8 mouse cellular contexts compared by ENCODE assay signal in genomic region chr12:117751520-117752383, GRCm38 (mm10). TPM values are rescaled to one million over a fixed set of nuclear protein-coding genes. Genes with fewer than 3 reads are reported as not detected.
DNase-seq lines count a peak whose midpoint lies in the region; ATAC-seq lines count a peak whose summit lies in the region.

No protein-coding gene starts in this region.

- peak overlapping the region; percentile 24; the same call in 1 of the 2 replicates for H3K9ac ChIP-seq in neural tube, embryonic 11.5 days (ENCODE audit: low read length)

- peaks cover 33% of the 10 kb centered on the region for H3K4me1 ChIP-seq in embryonic facial prominence, embryonic 10.5 days
- peaks cover 23% of the 10 kb centered on the region for H3K4me1 ChIP-seq in limb, embryonic 10.5 days
- peaks cover 12% of the 10 kb centered on the region for H3K4me1 ChIP-seq in neural tube, embryonic 11.5 days (ENCODE audit: control insufficient read depth, insufficient read depth, low read length)

- ATAC-seq in neural tube, embryonic 11.5 days (ENCODE audit: insufficient read depth, low FRiP score, low TSS enrichment), result peak; percentile 53

- peaks cover 8% of the 10 kb centered on the region; the same call in 1 of the 2 replicates for H3K27me3 ChIP-seq in embryonic facial prominence, embryonic 10.5 days (replicated peaks; ENCODE audit: low read depth, poor library complexity, severe bottlenecking)
- H3K27me3 ChIP-seq in limb, embryonic 10.5 days (ENCODE audit: low read depth, poor library complexity, severe bottlenecking), result no peaks in the 10 kb centered on the region
- no peaks in the 10 kb centered on the region for H3K27me3 ChIP-seq in neural tube, embryonic 11.5 days (ENCODE audit: control insufficient read depth, insufficient read depth, low read length)

- DNase-seq in adrenal gland, adult 2 months, result peak; percentile 52
- DNase-seq in adrenal gland, postnatal 4 days (ENCODE audit: low spot score in 2 of 2), result no peak
- peak; percentile 49 for DNase-seq in embryonic facial prominence, embryonic 10.5 days (ENCODE audit: low spot score)
- DNase-seq in heart, postnatal 14 days, result peak; percentile 50 to 51
- no peak for DNase-seq in limb, embryonic 10.5 days (ENCODE audit: low spot score)
- DNase-seq in neural tube, embryonic 11.5 days (ENCODE audit: low spot score), result peak; percentile 60
- DNase-seq in frontal cortex, postnatal 25 days (ENCODE audit: low spot score in 2 of 2), result no peak
- no peak for DNase-seq in left cerebral cortex, postnatal 14 days (ENCODE audit: low spot score in 2 of 2)

- intact Hi-C loops in heart, postnatal 14 days (cut with DNase I), result no loop called here
- intact Hi-C loops in left cerebral cortex, postnatal 14 days (cut with DNase I), result no loop called here

- 37% methylated on average over 25 of the region's 25 CpGs for WGBS in embryonic facial prominence, embryonic 10.5 days
- WGBS in limb, embryonic 10.5 days, result 41% methylated on average over 25 of the region's 25 CpGs
- 38% methylated on average over 25 of the region's 25 CpGs for WGBS in neural tube, embryonic 11.5 days

- H3K27ac ChIP-seq in embryonic facial prominence, embryonic 10.5 days (replicated peaks), result 0 out of 2 replicates have a peak overlapping the region, but pooled peaks have one; percentile 24
- H3K27ac ChIP-seq in limb, embryonic 10.5 days, result no peak overlapping the region; the same call in 1 of the 2 replicates
- H3K27ac ChIP-seq in neural tube, embryonic 11.5 days (ENCODE audit: low read depth, low read length), result peak overlapping the region; percentile 63

- H3K9me3 ChIP-seq in embryonic facial prominence, embryonic 10.5 days, result no peaks in the 10 kb centered on the region
- H3K9me3 ChIP-seq in limb, embryonic 10.5 days (replicated peaks), result no peaks in the 10 kb centered on the region
- H3K9me3 ChIP-seq in neural tube, embryonic 11.5 days (ENCODE audit: control insufficient read depth, low read length), result no peaks in the 10 kb centered on the region

- H3K4me2 ChIP-seq in neural tube, embryonic 11.5 days (ENCODE audit: low read depth), result peak overlapping the region; percentile 33

- H3K4me3 ChIP-seq in embryonic facial prominence, embryonic 10.5 days, result peak overlapping the region; percentile 38
- peak overlapping the region; percentile 10 for H3K4me3 ChIP-seq in limb, embryonic 10.5 days
- H3K4me3 ChIP-seq in neural tube, embryonic 11.5 days (ENCODE audit: low read depth, low read length), result no peak overlapping the region

- H3K36me3 ChIP-seq in embryonic facial prominence, embryonic 10.5 days (replicated peaks), result no peaks in the 10 kb centered on the region; the same call in 1 of the 2 replicates
- H3K36me3 ChIP-seq in limb, embryonic 10.5 days, result no peaks in the 10 kb centered on the region
- no peaks in the 10 kb centered on the region for H3K36me3 ChIP-seq in neural tube, embryonic 11.5 days (ENCODE audit: control insufficient read depth, insufficient read depth, low read length)

RNA-seq across cellular contexts. Expression of gene Cdca7l, which starts 52.3 kb away (rescaled TPM):
- 1 to 10 TPM; 2.1 to 2.3 TPM for total RNA-seq in adrenal gland, adult 2 months (2021)
- polyA plus RNA-seq in adrenal gland, adult 2 months (2012; rRNA removed), result 1.3 and 2.0 TPM in 2 replicates
- total RNA-seq in adrenal gland, postnatal 4 days (2021), result 10 to 100 TPM; 20.2 to 21.8 TPM
- polyA plus RNA-seq in embryonic facial prominence, embryonic 10.5 days (2016; fragmentation: Nextera tagmentation; extraction: Ambion mirVana), result 52.1 and 55.4 TPM in 2 replicates
- total RNA-seq in heart, postnatal 14 days (2021), result 1 to 10 TPM in 1 of 2 experiments, under 1 TPM in 1; 0.76 to 1.0 TPM
- polyA plus RNA-seq in limb, embryonic 10.5 days (2016; fragmentation: Nextera tagmentation; extraction: Ambion mirVana), result 54.8 and 65.0 TPM in 2 replicates
- 21.4 and 22.4 TPM in 2 replicates for polyA plus RNA-seq in neural tube, embryonic 11.5 days (2014; fragmentation: Nextera tagmentation; extraction: Ambion mirVana)
- under 1 TPM; 0.74 to 0.81 TPM for total RNA-seq in left cerebral cortex, postnatal 14 days (2021)

Comparison
In these comparisons a context has a peak if more than half of its experiments do, and no peak if none do; other contexts are left out.
1. DNase-seq: peak in adrenal gland, adult 2 months (single experiment), embryonic facial prominence, embryonic 10.5 days (single experiment), heart, postnatal 14 days (2 of 2) and neural tube, embryonic 11.5 days (single experiment); none in adrenal gland, postnatal 4 days (0 of 2), limb, embryonic 10.5 days (single experiment), frontal cortex, postnatal 25 days (0 of 2) and left cerebral cortex, postnatal 14 days (0 of 2).
2. RNA of gene Cdca7l, which starts 52.3 kb away (total RNA-seq): 20.2 to 21.8 TPM in adrenal gland, postnatal 4 days; 2.1 to 2.3 TPM in adrenal gland, adult 2 months, 0.76 to 1.0 TPM in heart, postnatal 14 days and 0.74 to 0.81 TPM in left cerebral cortex, postnatal 14 days; every median in the first group is over 4 times any median in the second.